Mouse (Mus musculus) ES-Bruce4 (cell line): ENCODE measurements around the gene Krt86.

Source experiments
- CTCF ChIP-seq: IDR thresholded peaks from one replicate; pipeline ENCODE4 v1.8.1; 2011; ENCODE audit warnings: low read depth, low read length
- EP300 ChIP-seq: IDR thresholded peaks from 2 replicates; pipeline ENCODE4 v1.6.1; 2011; ENCODE audit warnings: low read depth, low read length; ENCODE audit not compliant: insufficient read depth

- no peak for TF ChIP-seq EP300
- TF ChIP-seq CTCF = no peak
These were observed 18.2 kb downstream of the Krt86 start, which contains the start of gene Krt83 for GRCm38 (mm10) chr15:101491431-101491830.
